Mouse (Mus musculus): ENCODE measurements around the gene Stab2. TPM values are rescaled to one million over a fixed set of nuclear protein-coding genes. Genes with fewer than 3 reads are reported as not detected.

Gene Stab2
- total RNA-seq, 4 experiments from 2014 or later, result 0.23 to 0.59 (median 0.35) TPM

DNA sequence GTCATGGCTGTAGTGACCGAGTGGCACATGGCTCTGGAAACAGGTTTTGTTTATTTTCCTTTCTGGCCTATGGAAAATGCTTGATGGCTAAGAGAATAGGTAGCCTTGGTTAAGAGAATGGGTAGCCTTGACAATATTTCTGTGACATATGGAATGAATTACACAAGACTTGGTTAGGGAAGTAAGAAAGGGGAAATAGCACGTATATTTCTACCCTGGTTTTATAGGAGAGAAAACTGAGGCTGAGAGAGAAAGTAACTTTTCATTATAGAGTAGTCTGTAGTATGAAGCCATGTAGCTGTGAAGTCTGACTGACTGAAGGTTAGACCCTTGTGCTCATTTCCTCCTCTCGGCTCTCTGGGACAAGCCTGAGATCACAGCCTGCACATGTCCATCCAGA lies 180.9 kb downstream of the Stab2 start:
- no peak for DNase-seq (ENCODE audit: low spot score)

DNA sequence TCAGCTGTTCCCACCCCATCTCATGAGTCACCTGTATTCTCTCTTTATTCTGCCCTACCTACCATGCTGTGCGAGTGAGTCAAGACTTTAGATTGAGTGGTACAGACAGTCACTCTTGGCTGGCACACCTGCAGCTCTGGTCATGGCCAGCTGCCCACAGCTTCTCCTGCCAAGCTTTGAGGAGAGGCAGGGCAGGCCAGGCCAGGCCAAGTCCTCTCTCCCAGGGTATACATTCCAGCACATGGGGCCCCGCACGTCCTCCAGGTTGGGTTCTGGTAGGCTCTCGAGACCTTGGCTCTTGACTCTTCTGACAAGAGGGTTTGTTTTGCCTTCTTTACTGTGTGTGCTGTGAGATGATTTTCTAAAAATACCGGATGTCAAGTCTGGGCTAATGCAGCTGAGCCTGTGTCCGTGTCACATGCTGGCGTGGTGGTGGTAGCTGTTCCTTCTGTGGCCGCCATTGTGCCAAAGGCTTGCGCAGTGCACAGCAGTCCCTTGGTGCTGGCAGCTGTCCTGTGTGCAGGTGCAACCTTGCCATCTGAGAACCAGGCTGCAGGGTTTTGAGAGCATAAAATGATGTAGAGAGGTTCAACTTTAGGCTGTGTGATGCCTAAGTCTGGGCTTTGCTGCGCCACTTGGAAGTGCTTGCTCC lies 181.8 kb downstream of the Stab2 start:
- peak; percentile 72 for DNase-seq (ENCODE audit: low spot score)

DNA sequence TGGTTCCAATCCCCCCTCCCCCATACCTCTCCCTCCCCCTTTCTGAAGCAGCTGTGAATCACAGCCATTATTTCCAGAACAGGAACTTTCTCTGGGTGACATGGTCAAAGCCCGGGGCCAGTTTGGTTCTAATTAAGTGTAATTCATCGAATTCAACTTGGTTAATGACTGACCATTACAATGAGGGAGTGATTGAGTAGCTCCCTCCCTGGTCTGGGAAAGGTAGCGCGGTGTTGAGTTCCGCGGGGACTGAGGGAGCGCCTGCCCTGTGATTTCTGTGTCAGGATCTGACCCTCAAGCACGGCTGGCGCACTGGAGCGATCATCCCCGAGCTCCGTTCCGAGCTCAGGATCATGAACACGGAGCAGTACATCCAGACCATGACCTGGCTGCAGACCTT lies 183.0 kb downstream of the Stab2 start:
- DNase-seq (ENCODE audit: low spot score), result no peak

DNA sequence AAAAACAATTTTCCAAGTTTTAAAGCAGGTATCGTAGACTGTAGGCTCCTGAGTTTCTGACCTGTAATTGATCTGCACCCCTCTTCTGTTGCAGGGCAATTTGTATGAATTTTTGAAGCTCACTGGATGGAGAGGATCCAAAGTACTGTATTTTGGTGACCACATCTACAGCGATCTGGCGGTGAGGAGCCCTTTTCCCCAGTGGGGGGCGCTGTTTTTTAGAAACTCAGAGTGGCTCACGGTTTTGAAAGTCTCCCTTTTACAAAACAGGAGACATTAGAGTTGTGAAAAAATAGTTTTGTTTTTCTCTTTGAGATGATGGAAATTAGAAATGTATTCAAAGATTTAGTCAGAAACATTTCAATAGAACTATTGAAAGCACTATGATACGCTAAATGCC lies 183.7 kb downstream of the Stab2 start:
- DNase-seq (ENCODE audit: low spot score), result no peak

DNA sequence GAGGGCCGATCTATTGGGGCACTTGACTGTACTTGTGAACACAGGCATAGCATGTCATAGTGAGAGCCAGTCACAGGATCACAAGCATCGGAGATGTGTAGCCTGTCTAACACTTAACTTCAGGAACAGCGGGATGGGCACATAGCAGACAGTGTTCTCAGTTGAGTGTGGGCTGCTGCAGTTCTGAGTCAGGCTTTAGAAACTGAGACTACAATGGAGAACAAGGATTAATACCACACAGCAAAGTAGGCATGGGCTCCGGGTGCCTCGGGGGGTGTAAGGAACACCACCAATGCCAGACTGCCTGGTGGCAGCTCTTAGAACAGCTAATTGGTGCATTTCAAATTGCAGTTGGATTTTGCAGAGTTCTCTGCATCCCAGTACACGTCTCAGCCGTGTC lies 186.8 kb downstream of the Stab2 start:
- no peak for DNase-seq (ENCODE audit: low spot score)

DNA sequence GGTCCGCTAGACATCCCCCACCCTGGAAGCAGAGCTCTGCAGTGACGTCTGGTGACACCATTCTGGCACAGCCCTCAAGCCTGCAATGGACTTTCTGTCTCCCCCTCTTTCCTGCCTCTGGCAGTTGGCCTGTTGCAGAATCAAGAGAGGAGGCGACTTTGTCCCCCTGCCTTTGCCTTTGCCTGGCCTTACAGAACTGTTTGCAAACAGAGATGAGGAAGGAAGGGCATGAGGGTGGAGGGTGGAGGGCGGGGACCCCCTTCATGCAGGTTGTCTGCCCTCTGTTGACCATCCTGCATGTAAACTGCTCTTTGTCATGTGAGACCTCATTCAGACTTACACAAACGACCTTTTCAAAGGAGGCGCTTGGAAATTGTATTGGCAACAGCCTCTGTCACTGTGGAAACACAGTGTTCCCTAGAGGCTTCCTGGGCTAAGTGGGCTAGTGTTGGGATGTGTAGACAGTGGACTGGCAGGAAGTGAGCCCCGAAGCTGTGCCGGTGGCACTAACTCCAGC lies 188.1 kb downstream of the Stab2 start:
- peak; percentile 55 for DNase-seq (ENCODE audit: low spot score)

DNA sequence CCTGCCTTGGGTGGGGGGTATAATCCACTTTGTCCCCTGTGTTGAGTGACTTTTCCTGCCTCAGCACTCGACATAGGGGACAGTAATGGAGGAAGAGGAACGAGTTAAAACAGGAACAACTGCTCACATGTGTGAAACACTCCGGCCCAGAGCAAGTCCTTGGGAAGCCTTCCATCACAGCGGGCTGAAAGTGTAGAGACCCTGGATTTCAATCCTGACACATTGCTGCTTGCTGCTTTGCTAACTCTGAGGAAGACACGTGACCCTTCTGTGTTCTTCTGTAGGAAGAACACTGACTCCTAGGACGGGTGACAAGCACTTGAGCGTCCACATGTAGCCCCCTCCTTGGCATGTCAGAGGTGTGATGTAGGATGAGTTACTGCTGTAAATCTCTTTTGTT lies 192.7 kb downstream of the Stab2 start:
- DNase-seq (ENCODE audit: low spot score), result no peak

DNA sequence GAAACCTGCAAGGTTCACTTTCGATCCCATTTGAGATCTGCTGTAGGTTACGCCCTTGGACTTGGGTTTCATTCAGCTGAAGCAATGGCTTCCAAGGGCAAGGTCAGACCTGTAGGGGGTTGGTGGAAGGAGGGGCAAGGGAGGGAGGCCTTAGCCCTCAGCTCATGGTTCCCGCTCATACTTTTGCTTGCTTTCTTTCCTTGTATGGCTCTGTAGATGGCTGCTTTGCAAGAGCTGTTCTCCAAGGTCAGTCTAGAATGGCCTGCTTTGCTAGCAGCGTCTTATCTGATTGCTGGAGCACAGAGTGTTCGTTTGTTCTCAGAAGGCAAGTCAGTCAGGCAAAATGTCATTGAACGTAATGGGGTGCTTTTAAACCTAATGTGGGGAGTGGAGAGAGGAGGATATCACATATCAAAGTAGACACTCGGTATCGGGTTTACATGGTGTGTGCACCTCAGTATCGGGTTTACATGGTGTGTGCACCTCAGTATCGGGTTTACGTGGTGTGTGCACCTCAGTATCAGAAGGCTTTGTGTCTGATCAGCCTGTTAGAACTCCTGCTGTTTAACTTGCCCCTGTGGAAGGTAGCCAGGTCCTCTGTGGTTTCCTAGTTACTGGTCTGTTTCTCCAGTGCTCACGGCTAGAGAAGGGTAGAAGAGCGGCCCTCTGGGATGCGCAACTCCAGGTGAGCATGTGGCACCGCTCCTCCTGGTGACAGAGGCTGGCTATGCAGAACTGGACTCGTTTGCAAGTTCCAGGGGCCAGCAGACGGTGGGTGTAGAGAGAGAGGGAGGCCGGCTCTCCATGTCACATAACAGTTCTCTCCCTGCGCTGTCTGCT lies 193.3 kb downstream of the Stab2 start:
- peak; percentile 48 for DNase-seq (ENCODE audit: low spot score)

DNA sequence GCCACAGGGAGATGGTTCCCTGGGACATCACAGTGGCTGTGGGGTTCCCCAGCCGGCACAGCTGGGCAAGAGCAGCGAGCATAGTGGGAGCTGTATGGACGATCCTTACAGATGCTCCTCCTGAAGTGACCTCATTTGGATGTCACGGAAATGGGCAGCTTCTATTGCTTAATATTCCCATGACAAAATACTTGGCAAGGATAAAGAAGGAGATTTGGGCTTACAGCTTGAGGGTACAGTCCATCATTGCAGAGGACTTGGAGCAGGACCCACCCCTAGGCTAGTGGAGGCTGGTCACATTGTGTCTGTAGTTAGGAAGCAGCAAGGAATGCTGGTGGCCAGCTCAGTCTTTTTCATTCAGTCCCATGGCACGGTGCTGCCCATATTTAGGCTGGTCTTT lies 197.2 kb downstream of the Stab2 start:
- DNase-seq (ENCODE audit: low spot score), result no peak

DNA sequence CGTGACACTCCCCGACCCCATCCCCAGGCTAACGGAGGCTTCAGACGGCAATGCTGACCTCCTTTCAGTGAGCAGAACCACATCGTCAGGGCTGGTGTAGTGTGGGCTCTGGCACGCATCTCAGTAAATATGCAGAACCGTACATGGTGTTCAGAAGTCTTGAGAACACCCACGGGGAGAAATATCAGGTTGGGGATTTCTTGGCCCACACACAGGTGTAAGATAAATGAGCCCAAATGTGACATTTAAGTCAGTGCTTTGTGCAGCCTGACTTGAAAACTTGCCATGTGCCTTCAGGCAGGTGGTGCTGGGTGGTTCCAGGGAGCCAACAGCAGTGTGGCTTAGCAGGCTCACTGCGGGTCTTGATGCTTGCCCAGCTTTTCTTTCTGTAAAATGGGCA lies 197.8 kb downstream of the Stab2 start:
- no peak for DNase-seq (ENCODE audit: low spot score)

DNA sequence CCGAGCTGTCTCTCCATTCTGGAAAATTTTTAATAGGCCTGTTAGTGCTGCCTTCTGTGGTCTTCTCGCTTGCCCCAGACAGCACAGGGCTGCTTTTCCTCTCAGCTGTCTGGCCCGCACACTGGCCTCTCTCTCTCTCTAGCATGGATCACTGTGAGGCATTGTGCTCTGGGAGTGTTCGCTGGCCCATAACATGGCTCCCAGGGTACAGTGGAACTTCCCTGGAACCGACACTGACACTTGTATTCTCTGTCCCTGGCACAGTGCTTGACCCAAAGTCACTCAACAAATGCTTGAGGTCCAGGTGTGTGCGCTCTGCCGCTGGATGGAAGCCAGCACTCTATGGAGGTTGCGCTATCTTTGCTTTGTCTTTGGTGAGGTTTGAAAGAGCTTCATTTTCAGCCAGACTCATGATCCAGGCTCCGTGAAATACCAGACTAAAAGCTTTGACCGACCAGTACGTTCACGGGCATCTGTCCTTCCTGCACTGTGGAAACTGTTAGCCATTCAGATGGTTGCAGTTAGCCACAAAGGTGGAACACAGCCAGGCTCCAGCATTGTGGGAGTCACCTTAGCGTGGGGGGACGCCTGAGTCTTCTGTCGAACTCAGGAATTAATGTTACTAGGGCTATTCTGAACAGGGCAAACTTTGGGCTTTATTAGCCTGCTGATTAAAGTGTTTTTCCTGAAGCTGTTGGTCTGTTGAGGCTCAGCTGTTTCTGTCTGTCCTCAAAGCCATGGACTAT lies 199.6 kb downstream of the Stab2 start:
- DNase-seq (ENCODE audit: low spot score), result no peak

DNA sequence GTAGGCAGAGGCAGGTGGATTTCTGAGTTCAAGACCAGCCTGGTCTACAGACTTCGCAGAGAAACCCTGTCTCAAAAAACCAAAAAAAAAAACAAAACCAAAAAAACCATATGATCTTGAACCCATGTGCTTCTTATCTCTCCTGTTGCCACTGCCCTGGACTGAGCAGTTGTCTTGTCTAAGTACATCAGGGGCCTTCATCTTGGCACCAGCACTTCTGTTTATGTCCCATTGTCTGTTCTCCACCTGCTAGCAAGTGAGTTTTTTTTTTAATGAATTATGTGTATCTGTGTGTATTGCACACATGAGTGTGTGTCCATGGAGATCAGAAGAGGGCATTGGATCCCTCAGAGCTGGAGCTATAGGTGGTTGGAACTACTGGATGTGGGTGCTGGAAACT lies 200.5 kb downstream of the Stab2 start:
- DNase-seq (ENCODE audit: low spot score), result no peak

DNA sequence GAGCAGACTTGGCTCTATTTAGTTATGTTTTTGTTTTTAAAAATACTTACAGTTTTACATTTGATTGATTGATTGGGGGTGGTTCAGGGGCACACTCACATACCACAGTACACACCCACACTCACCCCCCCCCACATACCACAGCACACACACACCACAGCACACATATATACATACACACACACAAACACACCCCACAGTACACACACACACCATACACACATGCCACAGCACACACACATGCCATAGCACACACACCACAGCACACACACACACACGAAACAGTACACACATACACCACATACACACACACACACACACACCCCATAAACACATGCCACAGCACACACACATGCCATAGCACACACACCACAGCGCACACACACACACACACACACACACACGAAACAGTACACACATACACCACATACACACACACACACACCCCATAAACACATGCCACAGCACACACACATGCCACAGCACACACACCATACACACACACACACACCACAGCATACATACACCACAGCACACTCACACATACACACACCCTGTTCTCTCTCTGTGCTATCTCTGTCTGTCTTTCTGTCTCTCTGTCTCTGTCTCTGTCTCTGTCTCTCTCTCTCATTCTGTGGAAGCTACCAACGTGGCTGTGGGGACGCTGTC lies 211.6 kb downstream of the Stab2 start:
- DNase-seq (ENCODE audit: low spot score), result no peak

DNA sequence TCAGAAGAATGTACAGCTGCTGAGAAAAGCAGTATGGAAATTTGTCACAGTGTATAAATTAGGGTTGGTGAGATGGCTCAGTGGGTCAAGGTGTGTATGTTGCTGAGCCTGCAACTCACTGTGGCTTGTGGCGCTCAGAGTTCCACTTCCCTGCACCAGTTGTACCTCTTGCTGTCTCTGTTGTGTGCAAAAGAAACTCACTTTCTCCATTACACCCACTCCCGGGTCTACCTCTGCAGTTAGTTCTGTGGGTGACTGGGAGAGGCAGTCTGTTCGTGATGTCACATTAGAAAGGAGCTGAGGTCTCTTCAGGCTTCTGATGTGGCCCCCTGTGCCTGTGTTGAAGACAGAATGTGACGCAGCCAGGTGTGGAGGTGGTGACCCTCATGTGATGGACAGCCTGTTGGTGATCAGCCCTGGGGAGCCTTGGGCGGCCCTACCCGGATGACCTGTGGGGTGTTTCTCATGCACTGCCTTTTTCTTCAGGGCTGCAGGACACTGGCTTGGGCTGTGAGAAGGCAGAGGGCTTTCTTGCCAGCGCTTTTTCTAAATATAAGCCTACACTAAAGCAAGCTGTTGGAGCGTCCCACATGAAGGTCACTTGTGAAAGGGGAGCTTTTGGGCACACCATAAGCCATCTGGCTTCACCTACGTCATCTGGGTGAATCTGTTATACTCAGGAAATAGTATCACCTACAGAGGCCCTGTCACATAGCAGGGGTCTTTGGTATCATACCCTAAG lies 212.9 kb downstream of the Stab2 start:
- peak; percentile 46 for DNase-seq (ENCODE audit: low spot score)

DNA sequence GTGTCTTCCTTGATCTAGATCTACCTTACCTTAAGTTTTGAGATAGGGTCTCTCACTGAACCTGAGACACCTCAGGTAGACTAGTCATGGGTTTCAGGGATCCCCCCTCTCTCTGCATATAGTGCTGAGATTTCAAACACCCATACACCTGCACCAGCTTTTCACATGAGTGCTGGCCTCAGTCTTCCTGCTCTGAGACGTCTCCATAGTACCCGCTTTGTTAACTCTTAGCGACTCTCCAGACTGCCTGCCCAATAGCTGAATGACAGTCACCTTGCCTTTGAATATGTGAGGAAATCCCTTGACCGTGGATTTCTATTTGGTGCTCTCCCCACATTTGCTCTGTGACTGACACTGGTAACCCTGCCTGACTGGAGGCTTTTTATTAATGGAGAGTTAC lies 213.6 kb downstream of the Stab2 start:
- no peak for DNase-seq (ENCODE audit: low spot score)

DNA sequence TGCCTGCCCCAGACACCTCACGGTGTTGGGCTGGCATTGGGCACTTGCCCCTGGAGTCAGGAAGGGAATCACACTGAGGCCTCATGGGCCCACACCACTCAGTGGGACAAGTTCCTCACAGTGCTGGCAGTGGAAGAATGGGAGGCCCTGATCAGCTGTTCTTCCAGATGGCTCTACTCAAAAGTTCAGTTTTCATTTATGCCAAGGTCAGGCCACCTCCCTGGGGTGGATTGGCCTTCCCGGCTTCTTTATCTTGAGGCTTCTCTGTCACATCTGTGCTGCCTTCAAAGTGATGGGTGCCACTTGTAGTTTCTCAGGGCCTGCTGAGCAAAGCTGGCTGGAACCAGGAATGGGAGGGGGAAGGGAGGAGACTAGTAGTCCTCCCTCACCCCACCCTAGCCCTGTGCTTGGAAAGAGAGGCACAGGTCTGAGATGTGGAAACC lies 214.3 kb downstream of the Stab2 start:
- DNase-seq (ENCODE audit: low spot score), result peak; percentile 71

DNA sequence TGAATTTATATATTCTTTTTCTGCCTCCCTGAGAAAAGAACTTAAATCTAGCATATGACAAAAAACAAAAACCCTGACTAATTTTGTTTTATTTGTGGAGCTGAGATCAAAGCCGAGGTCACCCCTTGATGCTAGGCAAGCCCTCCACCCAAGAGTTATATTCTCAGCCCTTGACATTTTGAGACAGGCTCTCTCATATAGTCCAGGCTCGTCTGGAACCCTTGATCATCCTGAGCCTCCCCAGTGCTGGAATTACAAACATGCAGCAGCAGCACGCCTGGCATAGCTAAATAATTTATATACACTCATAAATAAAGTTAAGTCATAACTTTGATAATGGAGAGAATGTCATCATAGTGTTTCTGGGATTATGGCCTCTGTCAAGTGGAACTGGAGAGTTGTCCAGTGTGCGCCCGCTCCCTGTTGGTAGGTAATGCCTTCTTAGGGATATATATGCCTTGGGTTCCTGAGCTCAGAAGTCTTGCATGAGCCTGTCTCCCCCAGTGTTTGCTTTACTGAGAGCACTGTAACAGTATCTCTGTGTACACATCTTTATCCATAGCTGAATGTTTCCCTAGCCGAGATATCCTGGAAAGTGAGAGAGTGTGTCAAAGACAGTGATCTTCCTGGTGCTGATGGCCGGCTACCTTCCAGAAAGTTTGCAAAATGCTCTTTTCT lies 216.2 kb downstream of the Stab2 start:
- no peak for DNase-seq (ENCODE audit: low spot score)
